Mouse (Mus musculus) Muller cell, postnatal 12 days (primary cell): Measurements from ENCODE around the gene Txn1.

Experiments used
- DNase-seq: peaks from one replicate; pipeline ENCODE4 v3.0.0-alpha.2; 2015; ENCODE audit errors: inconsistent ontology term

Gene Txn1

DNA sequence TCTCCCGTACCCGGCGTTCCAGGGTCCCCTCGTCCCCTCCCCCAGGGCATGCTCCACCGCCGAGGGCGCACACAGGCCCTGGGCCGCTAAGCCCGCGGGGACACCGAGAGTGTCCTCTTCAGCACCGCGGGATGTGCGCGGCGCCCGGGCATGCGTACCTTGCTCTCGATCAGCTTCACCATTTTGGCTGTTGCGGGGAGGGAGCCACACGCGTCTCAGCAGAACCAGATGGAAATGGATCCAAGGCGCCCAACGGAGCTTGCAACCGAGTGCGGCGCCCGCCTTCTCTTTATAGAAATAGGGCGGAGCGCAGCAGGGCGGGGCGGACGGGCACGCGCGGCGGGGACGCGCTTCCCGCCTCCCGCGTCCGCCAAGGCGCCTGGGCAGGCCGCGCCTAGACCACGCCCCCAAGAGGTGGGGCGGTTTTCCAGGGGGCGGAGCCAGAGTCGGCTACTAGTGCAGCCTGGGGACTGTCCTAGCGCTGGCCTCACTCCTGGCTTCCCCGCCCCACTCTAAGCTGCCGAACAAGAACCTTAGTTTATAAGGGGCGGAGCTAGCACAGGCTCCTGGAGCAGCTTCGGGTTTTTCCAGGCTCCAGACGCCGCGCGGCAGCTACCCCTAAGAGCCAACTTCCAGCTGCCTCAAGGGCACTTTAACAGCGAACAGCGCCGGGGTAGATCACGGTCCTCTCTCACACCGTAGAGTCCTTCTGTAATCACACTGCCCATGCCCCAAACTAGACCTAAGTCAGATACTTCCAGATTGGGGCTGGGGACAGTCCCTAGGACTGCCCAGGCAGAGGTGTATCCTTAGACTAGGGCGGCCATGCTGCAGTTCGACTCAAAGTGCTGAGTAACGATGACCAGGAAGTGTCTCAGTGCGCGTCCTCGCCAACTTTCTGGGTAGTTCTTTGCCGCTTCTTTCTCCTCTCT, at the start of gene Txn1:
Gene Txn1, minus strand, starts transcription at position 383 of the 932 bp plus-strand sequence.
- DNase-seq = peak; percentile 99

- DNase-seq = no peak
Observed at GRCm38 (mm10) chr4:58003501-58003900, 47.3 kb upstream of the Txn1 start.

DNA sequence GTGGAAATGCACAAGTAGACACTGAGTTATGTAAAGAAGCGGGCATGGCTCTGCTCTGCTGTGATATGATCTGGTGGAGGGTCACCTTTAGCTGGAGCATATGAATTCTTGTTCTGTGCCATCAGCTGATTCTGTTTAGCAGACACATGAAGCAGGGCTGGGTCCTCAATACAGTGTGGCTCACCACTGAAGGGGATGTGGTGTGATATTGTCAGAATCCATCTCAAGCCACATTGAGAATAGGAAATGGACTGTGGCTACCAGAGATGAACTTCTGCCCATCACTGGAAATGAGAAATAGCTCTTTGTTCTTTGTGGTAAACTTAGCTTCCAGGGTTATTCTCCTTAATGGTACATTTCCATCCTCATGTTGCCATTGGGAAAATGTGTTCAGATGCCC, 35.2 kb upstream of the Txn1 start:
- no peak for DNase-seq

DNA sequence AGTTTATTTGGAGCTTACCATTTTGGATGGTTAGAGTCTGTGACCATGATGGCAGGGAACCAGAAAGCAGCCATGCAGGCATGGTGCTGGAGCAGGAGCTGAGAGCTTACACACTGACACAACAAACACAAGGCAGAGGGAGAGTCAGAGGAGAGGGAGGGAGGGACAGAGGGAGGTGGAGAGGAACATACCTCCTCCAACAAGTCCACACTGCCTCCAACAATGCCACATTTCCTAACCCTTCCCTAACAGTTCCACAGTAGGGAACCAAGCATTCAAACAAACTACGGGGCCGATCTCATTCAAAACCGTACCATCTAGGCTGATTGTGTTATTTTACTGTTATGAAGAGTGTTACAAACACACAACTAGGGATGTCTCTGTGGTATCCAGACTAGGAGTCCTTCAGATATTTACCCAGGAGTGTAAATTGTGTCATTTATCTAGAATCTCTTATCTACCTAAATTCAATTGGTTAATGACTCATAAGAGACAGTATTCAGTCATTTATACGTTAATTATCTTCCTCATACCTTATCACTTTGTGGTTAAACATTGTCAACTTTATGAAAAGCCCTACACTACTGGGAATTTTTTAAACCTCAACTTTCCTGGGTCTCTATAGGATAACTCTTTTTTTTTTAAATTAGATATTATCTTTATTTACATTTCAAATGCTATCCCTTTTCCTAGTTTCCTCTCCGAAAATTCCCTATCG, 18.3 kb upstream of the Txn1 start:
- no peak for DNase-seq

DNA sequence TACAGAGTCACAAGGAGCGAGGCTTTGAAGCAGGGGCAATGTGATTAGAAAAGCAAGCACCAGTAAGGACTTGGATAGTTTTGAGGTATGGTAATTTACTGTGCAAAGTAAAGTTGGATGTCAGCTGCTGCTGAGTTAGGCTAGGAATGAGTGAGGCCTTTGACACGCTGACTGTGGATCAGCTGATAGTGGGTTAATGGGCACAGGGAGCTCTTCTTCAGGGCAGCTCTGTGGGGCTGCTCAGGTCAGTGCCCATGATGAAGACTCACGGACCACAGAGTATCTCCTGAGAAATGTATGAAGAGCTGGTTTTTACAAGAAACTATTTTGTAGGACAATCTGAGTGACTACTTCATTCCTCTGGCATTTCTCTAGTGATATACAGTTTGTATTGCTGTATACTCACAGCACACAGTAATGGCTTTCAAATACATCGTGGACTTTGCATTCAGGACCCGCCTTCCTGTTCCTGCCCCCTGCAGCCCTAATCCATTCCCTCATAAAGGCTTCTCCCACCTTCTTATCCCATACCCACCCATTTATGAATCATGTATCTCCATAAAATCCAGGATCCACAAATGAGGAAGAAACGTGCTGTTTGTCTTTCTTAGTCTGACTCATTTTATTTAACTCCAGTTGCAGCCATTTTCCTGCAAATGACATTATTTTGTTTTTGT, 17.5 kb upstream of the Txn1 start:
- no peak for DNase-seq

- DNase-seq = no peak
Observed at GRCm38 (mm10) chr4:57970285-57970684, 14.1 kb upstream of the Txn1 start.

DNA sequence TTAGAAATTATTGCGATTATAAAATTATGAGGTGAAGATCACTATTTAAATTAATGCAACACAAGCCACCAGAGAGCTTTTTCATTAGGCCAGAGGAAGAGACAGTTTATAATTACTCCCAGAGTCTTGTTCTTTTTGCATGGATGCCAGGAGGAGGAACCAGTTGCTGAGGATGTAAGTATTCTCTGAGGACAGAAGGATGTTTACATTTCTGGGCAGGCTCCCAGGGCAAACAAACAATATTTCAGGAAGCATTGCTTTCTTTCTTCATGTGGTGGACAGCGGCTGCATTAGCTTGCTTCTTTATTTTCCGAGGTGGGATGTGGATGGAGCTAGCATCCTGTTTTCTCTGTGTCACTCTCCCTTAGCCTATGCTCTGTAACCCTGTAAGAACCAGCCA, 11.0 kb upstream of the Txn1 start:
- DNase-seq = no peak

GRCm38 (mm10) chr4:57965516-57965915, 9.3 kb upstream of the Txn1 start:
- DNase-seq = no peak

DNA sequence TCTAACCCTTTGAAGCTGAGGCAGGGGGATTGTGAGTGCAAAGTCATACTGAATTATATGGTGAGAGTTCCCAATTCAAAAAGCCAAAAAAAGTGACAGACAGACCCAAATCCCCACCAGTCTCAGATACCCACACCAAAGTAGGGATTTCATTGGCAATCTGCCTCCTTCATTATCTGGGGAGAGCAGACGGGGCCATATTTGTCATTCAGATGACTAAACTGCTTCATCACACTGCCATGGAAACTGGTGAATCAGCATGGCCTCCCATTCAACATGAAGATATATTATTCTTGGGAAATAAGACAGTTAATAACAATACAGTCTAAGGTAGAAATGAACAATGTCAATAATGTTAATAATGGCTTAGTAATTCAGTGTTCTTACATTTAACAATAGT, 7.9 kb upstream of the Txn1 start:
- DNase-seq = peak; percentile 35

GRCm38 (mm10) chr4:57959056-57959455, 2.8 kb upstream of the Txn1 start:
- no peak for DNase-seq

DNA sequence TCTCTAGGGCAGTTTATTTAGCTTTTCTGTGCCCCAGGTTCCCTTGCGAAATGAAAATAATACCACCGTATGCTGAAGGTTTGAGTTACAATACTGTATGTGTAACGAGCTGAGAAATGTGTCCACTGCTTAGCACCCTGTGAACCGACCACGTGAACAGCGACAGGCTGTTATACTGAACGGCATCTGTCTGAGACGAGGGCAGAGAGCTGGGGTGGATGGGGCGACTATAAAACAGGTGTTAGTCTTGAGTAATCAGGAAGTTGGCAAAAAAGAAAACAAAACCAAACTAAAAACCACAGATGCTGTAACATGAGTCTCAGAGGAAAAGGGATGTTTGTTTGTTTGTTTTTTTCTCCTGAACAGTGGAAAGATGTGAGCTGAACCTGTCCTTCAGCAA, 1.9 kb upstream of the Txn1 start:
- DNase-seq = no peak

- DNase-seq = peak; percentile 11
Observed at GRCm38 (mm10) chr4:57957200-57958085, 1.2 kb upstream of the Txn1 start.

DNA sequence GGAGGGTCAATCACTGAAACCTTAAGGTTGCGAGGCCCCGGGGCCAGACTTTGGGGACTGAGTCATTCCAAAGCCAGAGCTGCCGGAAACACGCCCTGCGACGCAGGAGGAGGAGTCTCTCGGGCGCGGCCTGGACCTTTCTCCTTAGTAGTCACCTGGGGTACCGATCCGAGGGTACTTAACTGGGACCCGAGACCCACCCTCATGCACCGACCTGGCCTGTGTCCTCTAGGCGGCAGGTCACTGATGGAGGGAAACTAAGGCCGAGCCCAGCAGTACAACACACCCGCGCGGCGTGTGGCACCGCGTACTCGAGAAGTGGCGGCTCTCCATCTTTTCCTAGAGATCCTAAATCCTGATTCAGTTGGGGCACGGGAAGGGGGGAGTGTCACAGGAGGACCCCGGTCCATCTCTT, 660 bp downstream of the Txn1 start:
- peak; percentile 79 for DNase-seq

GRCm38 (mm10) chr4:57954991-57955390, 1.2 kb downstream of the Txn1 start:
- no peak for DNase-seq

DNA sequence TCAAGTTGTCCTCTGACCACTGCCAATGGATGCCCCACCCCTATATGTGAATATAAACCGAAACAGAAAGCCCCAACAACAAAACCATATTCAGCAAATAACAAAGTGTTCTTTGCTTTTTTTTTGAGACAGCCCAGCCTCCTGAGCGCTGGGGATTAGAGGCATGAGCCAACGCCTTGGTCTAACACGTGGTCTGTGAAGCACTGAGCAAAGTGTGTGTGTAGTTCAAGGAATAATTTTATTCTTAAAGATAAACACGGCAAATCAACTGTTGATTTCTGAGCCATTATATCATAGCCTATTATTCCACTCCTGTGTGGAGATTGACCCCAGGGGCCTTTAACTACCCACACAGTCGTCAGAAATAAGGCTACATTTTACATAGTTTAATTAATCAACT, 1.6 kb downstream of the Txn1 start:
- no peak for DNase-seq

GRCm38 (mm10) chr4:57953796-57954195, 2.4 kb downstream of the Txn1 start:
- no peak for DNase-seq

DNA sequence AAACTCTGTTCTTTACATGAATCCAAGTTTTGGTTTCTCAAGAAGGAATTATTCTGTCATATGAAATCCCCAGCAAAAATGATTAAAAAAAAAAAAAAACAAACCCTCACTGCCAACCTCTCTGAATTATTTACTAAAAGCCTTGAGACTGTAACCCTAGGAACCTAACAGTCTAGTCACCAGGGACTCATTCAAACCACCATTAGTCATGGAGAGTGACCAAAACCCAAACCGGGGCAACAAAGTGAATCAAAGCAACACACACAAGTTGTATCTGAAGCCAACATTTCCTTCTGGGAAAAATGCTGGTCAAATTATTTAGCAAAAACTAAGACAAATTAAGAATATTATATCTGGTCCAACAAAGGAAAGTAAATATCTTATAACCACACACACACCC, 3.3 kb downstream of the Txn1 start:
- peak; percentile 43 for DNase-seq

DNA sequence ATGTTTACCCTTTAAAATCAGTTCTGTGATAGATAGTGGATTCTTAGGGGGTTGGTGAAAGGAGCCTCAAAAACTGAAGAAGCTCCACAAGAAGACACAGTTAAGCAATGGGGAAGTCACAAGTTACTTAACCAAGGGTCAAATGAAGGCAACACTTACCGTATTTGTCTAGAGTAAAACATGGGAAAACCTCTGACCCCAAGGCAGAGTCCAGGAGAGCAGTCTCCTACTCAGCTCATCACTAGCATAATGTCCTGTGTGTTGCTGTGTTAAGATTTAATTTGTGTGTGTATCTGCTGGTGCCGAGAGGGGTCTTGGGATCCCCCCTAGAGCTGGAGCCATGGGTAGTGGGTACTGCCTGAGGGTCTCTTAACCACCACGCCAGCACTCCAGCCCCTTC, 3.8 kb downstream of the Txn1 start:
- DNase-seq = no peak

DNA sequence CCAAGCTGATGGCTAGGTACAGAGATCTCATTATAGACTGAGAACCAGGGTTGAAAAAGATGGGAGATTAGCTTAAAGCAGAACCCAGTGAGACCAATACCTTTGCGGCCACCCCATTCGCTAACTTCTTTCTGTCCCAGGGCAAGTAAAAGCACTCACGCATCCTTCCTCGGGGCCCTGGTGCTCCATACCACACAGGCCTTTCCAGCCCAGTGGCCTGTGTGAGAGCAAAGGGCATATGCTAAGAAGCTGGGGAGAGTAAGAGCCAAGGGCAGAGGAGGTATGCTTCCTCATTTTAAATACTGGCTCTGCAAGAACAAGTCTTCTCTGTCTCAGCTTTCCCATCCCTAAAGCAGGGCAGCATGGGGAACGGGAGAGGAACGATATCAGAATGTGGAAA, 6.3 kb downstream of the Txn1 start:
- no peak for DNase-seq

DNA sequence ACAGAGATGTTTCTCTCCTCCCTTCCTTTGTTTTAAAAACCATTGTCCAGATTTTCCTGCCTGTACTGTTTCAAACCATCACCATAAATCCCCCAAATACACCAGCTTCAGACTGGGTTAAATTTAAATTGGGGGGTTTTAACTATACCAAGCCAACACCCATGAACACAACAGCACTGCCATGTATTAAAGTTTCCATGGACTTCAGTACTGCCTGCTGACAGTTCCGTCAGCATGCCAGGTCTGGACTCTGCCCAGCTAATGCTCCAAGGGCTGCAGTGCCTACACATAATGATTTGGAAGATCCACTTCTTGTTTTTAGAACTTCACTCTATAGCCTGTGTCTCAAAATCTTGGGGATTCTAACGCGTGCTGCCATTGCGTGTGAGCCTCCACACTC, 8.7 kb downstream of the Txn1 start:
- no peak for DNase-seq

DNA sequence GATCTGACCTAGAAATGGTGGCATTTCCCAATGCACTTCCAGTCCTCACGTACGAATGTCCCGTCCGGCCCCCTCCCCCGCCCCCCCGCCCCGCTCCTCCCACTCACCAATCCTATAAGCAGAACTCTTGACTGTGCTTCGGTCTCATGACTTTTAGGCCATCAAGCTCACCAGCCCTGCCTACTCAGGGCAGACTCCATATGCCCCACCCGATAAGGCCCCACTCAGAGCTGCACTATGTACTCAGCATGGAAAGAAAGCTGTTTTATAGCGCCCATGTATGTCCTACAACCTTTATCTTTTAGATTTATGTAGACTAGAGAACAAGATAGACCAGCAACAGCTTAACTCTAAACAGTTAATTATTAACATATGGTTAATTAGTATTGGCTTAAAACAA, 9.2 kb downstream of the Txn1 start:
- no peak for DNase-seq
